Mouse (Mus musculus) midbrain, postnatal 0 days (tissue): ENCODE results near the gene Oscar. TPM values are rescaled to one million over a fixed set of nuclear protein-coding genes. Genes with fewer than 3 reads are reported as not detected.
"Not testable (repeated sequence)": the region's sequence is repeated elsewhere in the genome, so short reads cannot be mapped to it uniquely, and the experiment has no call there.

Experiments
- ATAC-seq: fragments of 200-750 bp; cut with Nextera tagmentation; 2 replicates; pipeline ENCODE4 v1.8.0; 2017; ENCODE audit warnings: moderate number of reproducible peaks, mild to moderate bottlenecking, moderate TSS enrichment, moderate library complexity; ENCODE audit not compliant: low FRiP score
- DNase-seq: peaks from one replicate; pipeline ENCODE4 v3.0.0-alpha.2; 2015; ENCODE audit warnings: low spot score
- H3K27ac ChIP-seq: fragments of 300-500 bp; sonication (generic); 2 replicates; pipeline ENCODE4 v1.5.1; 2014; ENCODE audit warnings: low read depth, mild to moderate bottlenecking, low read length, mixed read lengths
- H3K27me3 ChIP-seq: fragments of 300-500 bp; sonication (generic); 2 replicates; pipeline ENCODE4 v1.6.1; 2014; ENCODE audit warnings: low read length, control low read depth, mixed read lengths; ENCODE audit not compliant: insufficient read depth
- H3K36me3 ChIP-seq: fragments of 300-500 bp; sonication (generic); 2 replicates; pipeline ENCODE4 v1.6.1; 2014; ENCODE audit warnings: low read length, control low read depth, mixed read lengths; ENCODE audit not compliant: insufficient read depth
- H3K4me1 ChIP-seq: fragments of 300-500 bp; sonication (generic); 2 replicates; pipeline ENCODE4 v1.6.1; 2014; ENCODE audit warnings: mild to moderate bottlenecking, control low read depth, antibody characterized with exemption, low read length, mixed read lengths; ENCODE audit not compliant: insufficient read depth
- H3K4me2 ChIP-seq: fragments of 300-500 bp; sonication (generic); 2 replicates; pipeline ENCODE4 v1.6.1; 2014; ENCODE audit warnings: low read depth, mild to moderate bottlenecking, low read length, mixed read lengths; ENCODE audit not compliant: poor library complexity, severe bottlenecking
- H3K4me3 ChIP-seq: fragments of 300-500 bp; sonication (generic); 2 replicates; pipeline ENCODE4 v1.5.1; 2014; ENCODE audit warnings: low read depth, mild to moderate bottlenecking, low read length, moderate library complexity
- H3K9ac ChIP-seq: fragments of 300-500 bp; sonication (generic); replicated peaks from 2 replicates; pipeline ENCODE4 v1.6.1; 2014; ENCODE audit warnings: mild to moderate bottlenecking, low read length, moderate library complexity, mixed read lengths; ENCODE audit not compliant: poor library complexity, severe bottlenecking
- H3K9me3 ChIP-seq: fragments of 300-500 bp; sonication (generic); 2 replicates; pipeline ENCODE4 v1.6.1; 2016; ENCODE audit warnings: low read length, control low read depth
- CTCF ChIP-seq: IDR thresholded peaks from 2 replicates; pipeline ENCODE4 v1.5.1; 2016; ENCODE audit warnings: antibody characterized with exemption, mild to moderate bottlenecking
- WGBS: fragments of 180-500 bp; shearing (Covaris S2); extraction: QIAGEN DNeasy Blood & Tissue Kit; methylation state at CpG from one replicate; pipeline ENCODE4 v1.1.7; 2014; 5-methylcytosine and 5-hydroxymethylcytosine counted together
- polyA plus RNA-seq: library from polyadenylated mRNA; unstranded; fragments of >200 nt; fragmentation: Nextera tagmentation; extraction: Ambion mirVana; gene quantifications from 2 replicates; pipeline ENCODE4 v1.2.1, GENCODE M21; 2015
- total RNA-seq: library from RNA; depleted of rRNA; stranded (reverse); fragments of >200 nt; gene quantifications from 2 replicates; pipeline ENCODE4 v1.2.3, GENCODE M21; 2014

The Oscar gene
- total and polyA plus RNA-seq, 2 experiments from 2014 or later, result 0.55 to 0.77 TPM

DNA sequence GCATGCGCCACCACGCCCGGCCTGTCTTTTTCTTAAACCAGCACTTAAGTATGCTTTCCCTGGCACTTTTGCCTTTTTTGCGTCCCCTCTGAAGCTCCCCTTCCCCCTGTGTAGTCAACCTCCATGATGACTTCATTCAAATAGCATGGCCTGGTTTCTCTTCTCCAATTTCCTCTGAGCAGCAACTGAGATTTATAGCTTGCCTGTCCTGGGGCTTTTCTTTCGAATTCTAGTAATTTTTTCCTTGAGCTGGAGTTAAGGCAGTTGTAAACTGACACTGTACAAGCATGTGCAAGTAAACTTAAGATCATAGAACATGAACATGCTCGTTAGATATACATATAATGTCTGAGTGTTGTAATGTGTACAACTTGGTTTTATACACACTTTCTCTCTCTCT is 8.6 kb downstream of the Oscar start:
- WGBS, result 87% methylated on average over 6 of the region's 6 CpGs

DNA sequence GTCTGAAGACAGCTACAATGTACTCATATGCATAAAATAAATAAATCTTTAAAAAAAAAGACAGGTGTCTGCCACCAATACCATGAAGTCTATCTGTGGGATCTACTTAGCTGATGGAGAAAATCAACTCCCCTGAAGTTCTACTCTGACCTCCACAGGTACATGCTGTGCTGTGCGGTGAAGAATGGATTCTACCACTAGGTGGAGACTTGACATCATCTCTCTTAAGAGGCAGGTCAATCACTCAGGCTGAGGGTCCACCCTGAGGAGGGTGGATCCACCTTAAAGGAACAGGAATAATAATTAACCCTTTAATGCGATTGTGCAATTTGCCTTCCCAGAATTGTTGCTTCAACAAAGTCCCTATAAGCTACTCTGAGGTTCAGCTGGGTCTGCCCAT is 9.2 kb downstream of the Oscar start:
- H3K27ac ChIP-seq, result no peak overlapping the region
- H3K4me2 ChIP-seq, result no peak overlapping the region
- H3K27me3 ChIP-seq, result no peaks in the 10 kb centered on the region
- H3K9ac ChIP-seq, result no peak overlapping the region
- ATAC-seq (no peak), DNase-seq (peak; percentile 28)
- H3K9me3 ChIP-seq, result no peaks in the 10 kb centered on the region
- H3K4me3 ChIP-seq, result no peak overlapping the region
- no peaks in the 10 kb centered on the region for H3K4me1 ChIP-seq
- TF ChIP-seq CTCF, result peak; percentile 60
- WGBS, result 17% methylated on average over 2 of the region's 2 CpGs
- no peaks in the 10 kb centered on the region for H3K36me3 ChIP-seq

More for the DNA sequence above, 8.6 kb downstream of the Oscar start:
- H3K4me1 ChIP-seq, result no peaks in the 10 kb centered on the region
- H3K9ac ChIP-seq, result no peak overlapping the region
- H3K9me3 ChIP-seq, result no peaks in the 10 kb centered on the region
- no peak overlapping the region for H3K27ac ChIP-seq
- no peak for TF ChIP-seq CTCF
- H3K36me3 ChIP-seq, result no peaks in the 10 kb centered on the region
- H3K4me3 ChIP-seq, result no peak overlapping the region
- H3K4me2 ChIP-seq, result no peak overlapping the region
- no peaks in the 10 kb centered on the region for H3K27me3 ChIP-seq
- ATAC-seq, result no peak
- DNase-seq, result no peak

DNA sequence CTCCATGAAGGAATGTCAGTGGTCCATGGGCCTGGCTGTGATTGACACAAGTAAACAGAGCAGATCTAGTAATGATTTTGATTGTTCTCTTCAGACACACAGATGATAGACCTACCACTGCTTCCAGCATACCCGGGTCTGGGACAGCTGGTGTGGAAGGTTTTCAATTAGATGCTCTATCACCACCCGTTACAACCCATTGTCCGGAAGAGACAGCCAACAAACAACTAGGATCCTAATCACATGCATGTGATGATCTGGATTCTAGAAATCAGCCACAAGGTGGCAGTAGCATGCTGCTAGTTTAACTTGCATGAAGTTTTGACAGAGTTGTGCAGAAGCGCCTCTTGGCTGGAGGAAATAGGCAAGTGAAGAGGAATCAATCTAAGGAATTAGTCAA is 14.8 kb downstream of the Oscar start:
- 9% methylated on average over 4 of the region's 4 CpGs for WGBS
- H3K9me3 ChIP-seq, result no peaks in the 10 kb centered on the region
- ATAC-seq (0 out of 2 replicates have a peak, but pooled peaks have one; percentile 27), DNase-seq (peak; percentile 84)
- no peaks in the 10 kb centered on the region for H3K36me3 ChIP-seq
- no peak overlapping the region for H3K4me2 ChIP-seq
- H3K9ac ChIP-seq, result no peak overlapping the region
- TF ChIP-seq CTCF, result peak; percentile 94
- no peaks in the 10 kb centered on the region for H3K27me3 ChIP-seq
- no peak overlapping the region for H3K27ac ChIP-seq
- no peak overlapping the region for H3K4me3 ChIP-seq
- no peaks in the 10 kb centered on the region for H3K4me1 ChIP-seq

DNA sequence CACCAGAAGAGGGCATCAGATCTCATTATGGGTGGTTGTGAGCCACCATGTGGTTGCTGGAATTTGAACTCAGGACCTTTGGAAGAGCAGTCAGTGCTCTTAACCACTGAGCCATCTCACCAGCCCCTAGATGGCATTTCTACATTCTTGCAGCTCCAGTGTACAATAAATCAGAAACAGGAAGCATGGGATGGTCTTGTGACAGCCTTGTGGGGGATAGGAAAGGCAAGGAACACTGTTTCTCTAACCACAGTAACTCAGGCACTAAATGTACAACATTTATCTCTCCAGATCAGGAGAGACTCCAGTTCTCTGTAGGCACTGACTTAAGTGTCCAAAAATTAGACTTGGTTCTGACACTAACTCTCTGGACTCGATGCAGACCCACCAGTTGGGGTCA is 18.2 kb downstream of the Oscar start:
- 52% methylated on average over 1 of the region's 1 CpGs for WGBS
- not testable (repeated sequence) for H3K9me3 ChIP-seq, DNase-seq, H3K9ac ChIP-seq, H3K36me3 ChIP-seq, H3K4me1 ChIP-seq, H3K27me3 ChIP-seq, H3K4me2 ChIP-seq, ATAC-seq, H3K27ac ChIP-seq, H3K4me3 ChIP-seq

DNA sequence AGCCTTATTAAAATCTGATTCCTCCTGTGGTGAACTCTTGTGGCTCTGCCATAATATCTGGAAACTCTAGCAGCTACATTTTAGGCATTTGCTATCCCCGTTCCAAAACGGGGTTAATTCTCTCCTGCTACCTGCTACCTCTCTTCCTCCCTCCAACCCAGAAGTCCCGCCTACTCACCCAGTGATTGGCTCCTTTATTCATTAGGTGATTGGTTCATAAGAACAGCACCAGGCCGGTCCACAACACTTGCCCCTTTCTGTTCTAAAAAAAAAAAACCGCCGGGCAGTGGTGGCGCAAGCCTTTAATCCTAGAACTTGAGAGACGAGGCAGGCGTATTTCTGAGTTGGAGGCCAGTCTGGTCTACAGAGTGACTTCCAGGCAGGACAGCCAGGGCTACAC is 20.8 kb downstream of the Oscar start:
- Histone ChIP-seq H3K4me2 (no peak overlapping the region), H3K9ac (no peak overlapping the region), H3K4me1 (no peaks in the 10 kb centered on the region), H3K36me3 (no peaks in the 10 kb centered on the region), H3K4me3 (no peak overlapping the region), H3K27me3 (no peaks in the 10 kb centered on the region), H3K27ac (no peak overlapping the region), H3K9me3 (no peaks in the 10 kb centered on the region)
- no peak for TF ChIP-seq CTCF
- no peak for ATAC-seq
- no peak for DNase-seq
- 17% methylated on average over 9 of the region's 9 CpGs for WGBS

DNA sequence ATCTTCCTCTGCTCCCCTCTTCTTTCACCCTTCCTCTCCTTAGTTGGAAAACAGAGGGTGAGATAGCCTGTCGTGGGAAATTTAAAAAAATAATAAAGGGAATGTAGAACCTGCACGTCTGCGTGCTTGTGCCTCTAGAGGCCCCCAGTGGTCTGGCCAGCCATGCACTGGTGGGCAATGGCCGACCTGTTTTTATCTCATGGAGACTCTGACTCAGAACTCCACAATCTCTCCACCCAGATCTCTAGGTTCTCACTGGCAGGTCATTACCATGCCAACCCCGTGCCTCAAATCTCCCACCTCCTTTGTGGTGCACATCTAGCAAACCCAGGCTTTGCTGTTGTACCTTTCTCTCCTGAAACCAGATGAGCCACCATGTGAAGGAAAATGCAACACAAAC is 21.3 kb downstream of the Oscar start:
- no peaks in the 10 kb centered on the region for H3K9me3 ChIP-seq
- 29% methylated on average over 5 of the region's 5 CpGs for WGBS
- TF ChIP-seq CTCF, result no peak
- no peaks in the 10 kb centered on the region for H3K36me3 ChIP-seq
- H3K27me3 ChIP-seq, result no peaks in the 10 kb centered on the region
- no peak overlapping the region for H3K27ac ChIP-seq
- DNase-seq (no peak), ATAC-seq (no peak; the same call in 1 of the 2 replicates)
- H3K4me3 ChIP-seq, result no peak overlapping the region
- H3K9ac ChIP-seq, result no peak overlapping the region
- no peaks in the 10 kb centered on the region for H3K4me1 ChIP-seq
- H3K4me2 ChIP-seq, result no peak overlapping the region
